Mouse (Mus musculus) bone marrow, adult 2 months (tissue): ENCODE measurements around the gene Fam83f. TPM values are rescaled to one million over a fixed set of nuclear protein-coding genes. Genes with fewer than 3 reads are reported as not detected.

Experiments
- H3K27ac ChIP-seq: fragments of 200-500 bp; 2 replicates; pipeline ENCODE4 v1.5.1; 2012; ENCODE audit warnings: low read depth, mild to moderate bottlenecking, control low read depth, inconsistent platforms, low read length; ENCODE audit not compliant: control insufficient read depth, poor library complexity, insufficient read depth
- H3K4me1 ChIP-seq: fragments of 200-500 bp; 2 replicates; pipeline ENCODE4 v1.6.1; 2011; ENCODE audit warnings: low read length; ENCODE audit not compliant: control insufficient read depth, insufficient read depth
- H3K4me3 ChIP-seq: fragments of 200-500 bp; replicated peaks from 2 replicates; pipeline ENCODE3; 2011; ENCODE audit warnings: mild to moderate bottlenecking, low read depth, low read length, control low read depth; ENCODE audit not compliant: control insufficient read depth
- CTCF ChIP-seq: fragments of 200-500 bp; IDR thresholded peaks from 2 replicates; pipeline ENCODE4 v1.5.1; 2011; ENCODE audit warnings: low read length, control low read depth; ENCODE audit not compliant: control insufficient read depth, insufficient read depth
- POLR2A ChIP-seq: fragments of 200-500 bp; IDR thresholded peaks from 2 replicates; pipeline ENCODE4 v1.6.1; 2011; ENCODE audit warnings: low read depth, mild to moderate bottlenecking, control low read depth, low read length, borderline replicate concordance; ENCODE audit not compliant: control insufficient read depth
- WGBS: fragments of 180-500 bp; shearing (Covaris S2); methylation state at CpG from one replicate; pipeline ENCODE4 v1.1.7; 2018; 5-methylcytosine and 5-hydroxymethylcytosine counted together
- polyA plus RNA-seq: library from polyadenylated mRNA; stranded (reverse); fragments of >200 nt; gene quantifications from 2 replicates; pipeline ENCODE4 v1.2.4, GENCODE M21; 2011; ENCODE audit warnings: low replicate concordance; ENCODE audit not compliant: missing spikeins, insufficient read depth, insufficient read length

The Fam83f gene
- polyA plus RNA-seq, 1 experiment = not detected

DNA sequence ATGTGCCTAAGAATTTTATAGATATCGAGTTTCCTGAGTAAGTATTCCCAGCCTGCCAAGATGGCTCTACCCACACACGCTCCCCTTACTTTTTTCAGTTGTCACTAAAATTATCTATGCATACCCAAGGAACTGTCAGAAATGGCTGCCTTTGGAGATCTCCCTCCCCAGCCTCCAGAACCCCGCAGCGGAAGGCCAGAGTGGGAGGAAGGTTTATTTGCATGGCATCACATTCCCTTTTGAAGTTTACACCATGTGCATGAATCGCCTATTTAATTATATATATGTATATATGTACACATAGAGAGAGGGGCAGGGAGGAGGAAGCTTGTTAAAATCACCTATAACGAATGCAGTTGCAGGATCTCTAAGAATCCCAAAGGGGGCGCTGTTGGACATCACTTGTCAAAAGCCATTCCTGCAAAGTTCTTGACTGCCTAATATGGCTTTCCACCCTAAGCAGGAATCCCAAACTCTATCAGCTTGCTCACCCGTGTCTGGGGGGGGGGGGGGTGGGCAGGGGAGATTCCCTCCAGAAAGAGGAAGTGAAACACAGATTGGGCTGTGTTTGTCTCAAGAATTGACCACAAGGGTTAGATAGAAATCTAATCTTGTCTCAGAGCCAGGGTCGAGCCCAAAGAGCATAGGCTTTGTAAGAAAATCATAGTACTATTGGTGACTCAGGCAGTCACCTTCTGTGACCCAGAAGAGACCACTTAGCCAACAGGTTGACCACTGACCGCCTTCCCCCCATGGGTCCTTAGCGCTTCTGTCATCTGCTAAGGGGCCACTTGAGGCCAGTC is 37.1 kb upstream of the Fam83f start:
- no peak overlapping the region for H3K4me3 ChIP-seq
- peaks cover 6% of the 10 kb centered on the region; the same call in 1 of the 2 replicates for H3K4me1 ChIP-seq
- TF ChIP-seq CTCF (peak; percentile 27; the same call in 1 of the 2 replicates), POLR2A (no peak)
- peak overlapping the region; percentile 82 for H3K27ac ChIP-seq
- WGBS = 29% methylated on average over 11 of the region's 11 CpGs

GRCm38 (mm10) chr15:80636757-80637372 is 34.8 kb upstream of the Fam83f start:
- 48% methylated on average over 13 of the region's 13 CpGs for WGBS
- TF ChIP-seq CTCF = no peak
- TF ChIP-seq POLR2A = no peak
- no peak overlapping the region for H3K4me3 ChIP-seq
- peaks cover 6% of the 10 kb centered on the region; the same call in 1 of the 2 replicates for H3K4me1 ChIP-seq
- no peak overlapping the region; the same call in 1 of the 2 replicates for H3K27ac ChIP-seq

GRCm38 (mm10) chr15:80639071-80639702 is 32.5 kb upstream of the Fam83f start:
- Histone ChIP-seq H3K4me1 (peaks cover 6% of the 10 kb centered on the region; the same call in 1 of the 2 replicates), H3K27ac (peak overlapping the region; percentile 81), H3K4me3 (no peak overlapping the region)
- TF ChIP-seq CTCF (no peak), POLR2A (no peak)
- WGBS = 18% methylated on average over 11 of the region's 11 CpGs

- 62% methylated on average over 3 of the region's 3 CpGs for WGBS
- H3K4me1 ChIP-seq = peaks cover 5% of the 10 kb centered on the region; the same call in 1 of the 2 replicates
- H3K4me3 ChIP-seq = no peak overlapping the region
Observed at GRCm38 (mm10) chr15:80639874-80640273, 31.8 kb upstream of the Fam83f start.

DNA sequence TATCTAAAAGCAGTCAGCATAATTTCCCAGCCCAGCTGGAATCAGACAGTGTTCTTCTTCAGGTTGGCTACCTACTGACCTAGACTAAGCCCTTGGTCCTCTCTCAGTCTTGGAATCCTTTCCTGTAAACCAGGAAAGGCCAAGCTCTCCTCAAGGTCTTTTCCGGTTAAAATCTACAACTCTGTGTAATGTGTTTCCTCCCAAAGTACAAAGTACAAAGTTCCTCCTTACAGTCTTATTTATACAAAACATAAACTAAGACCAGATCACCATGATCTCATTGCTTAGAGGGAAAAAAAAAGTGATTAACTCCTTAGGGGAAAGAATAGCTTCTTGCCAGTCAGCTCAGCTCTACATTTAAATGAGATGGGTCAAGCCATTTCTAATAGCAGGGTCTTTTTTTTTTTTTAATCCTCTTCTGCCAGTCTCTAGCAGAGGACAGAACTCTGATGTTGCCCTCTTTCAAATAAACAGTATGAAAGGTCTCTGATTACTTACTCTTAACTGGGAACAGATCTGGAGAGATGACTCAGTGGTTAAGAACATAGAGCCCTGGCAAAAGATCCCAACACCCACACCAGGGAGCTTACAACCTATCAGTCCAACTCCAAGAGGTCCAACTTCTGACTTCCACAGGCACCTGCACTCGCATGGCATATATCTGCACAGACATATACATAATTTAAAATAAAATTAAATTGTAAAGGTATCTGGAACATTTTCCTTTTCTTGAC is 29.8 kb upstream of the Fam83f start:
- WGBS = 89% methylated on average over 2 of the region's 2 CpGs
- TF ChIP-seq POLR2A (no peak), CTCF (no peak)
- Histone ChIP-seq H3K4me1 (peaks cover 3% of the 10 kb centered on the region; the same call in 1 of the 2 replicates), H3K4me3 (no peak overlapping the region), H3K27ac (no peak overlapping the region)

More at GRCm38 (mm10) chr15:80639874-80640273, 31.8 kb upstream of the Fam83f start:
- peak overlapping the region; percentile 32; the same call in 1 of the 2 replicates for H3K27ac ChIP-seq
- TF ChIP-seq POLR2A = no peak
- TF ChIP-seq CTCF = no peak

DNA sequence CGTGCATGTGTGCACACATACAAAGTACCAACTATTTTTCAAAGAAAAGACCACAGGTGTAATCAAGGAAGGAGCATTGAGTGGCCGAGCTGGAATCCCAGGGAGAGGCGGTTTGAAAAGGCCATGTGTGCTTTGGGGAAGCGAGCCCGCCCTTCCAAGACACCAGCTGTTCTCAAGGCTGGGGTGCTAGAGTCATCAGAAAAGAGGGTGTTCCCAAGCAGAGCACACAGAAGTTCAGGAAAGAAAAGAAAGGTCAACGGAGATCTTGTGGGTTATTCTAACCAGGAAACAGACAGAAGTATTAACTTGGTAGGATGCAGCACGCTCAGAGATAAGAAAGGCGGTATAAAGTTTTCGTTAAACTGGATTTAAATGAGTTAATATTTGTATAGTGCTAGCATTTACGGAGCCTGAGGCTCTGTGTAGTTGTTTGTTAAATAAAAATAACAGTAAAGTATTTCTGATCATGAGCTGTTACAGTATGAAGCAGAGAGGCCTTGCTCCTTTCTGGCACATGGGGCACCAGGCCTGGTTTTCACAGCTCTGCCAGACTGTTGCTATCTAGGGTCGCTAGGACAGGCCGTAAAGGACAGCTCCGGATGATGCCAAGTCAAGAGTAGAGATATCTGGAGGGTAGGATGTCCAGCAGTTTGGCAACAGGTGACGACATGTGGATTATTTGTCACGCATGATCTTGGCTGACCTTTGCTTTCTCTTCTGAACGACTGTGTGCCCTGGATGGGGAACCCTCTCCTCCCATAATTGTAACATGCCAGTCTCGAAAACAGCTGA is 26.4 kb upstream of the Fam83f start:
- no peak overlapping the region for H3K4me3 ChIP-seq
- TF ChIP-seq POLR2A = no peak
- TF ChIP-seq CTCF = no peak
- WGBS = 72% methylated on average over 17 of the region's 17 CpGs
- no peaks in the 10 kb centered on the region; the same call in 1 of the 2 replicates for H3K4me1 ChIP-seq
- H3K27ac ChIP-seq = no peak overlapping the region

DNA sequence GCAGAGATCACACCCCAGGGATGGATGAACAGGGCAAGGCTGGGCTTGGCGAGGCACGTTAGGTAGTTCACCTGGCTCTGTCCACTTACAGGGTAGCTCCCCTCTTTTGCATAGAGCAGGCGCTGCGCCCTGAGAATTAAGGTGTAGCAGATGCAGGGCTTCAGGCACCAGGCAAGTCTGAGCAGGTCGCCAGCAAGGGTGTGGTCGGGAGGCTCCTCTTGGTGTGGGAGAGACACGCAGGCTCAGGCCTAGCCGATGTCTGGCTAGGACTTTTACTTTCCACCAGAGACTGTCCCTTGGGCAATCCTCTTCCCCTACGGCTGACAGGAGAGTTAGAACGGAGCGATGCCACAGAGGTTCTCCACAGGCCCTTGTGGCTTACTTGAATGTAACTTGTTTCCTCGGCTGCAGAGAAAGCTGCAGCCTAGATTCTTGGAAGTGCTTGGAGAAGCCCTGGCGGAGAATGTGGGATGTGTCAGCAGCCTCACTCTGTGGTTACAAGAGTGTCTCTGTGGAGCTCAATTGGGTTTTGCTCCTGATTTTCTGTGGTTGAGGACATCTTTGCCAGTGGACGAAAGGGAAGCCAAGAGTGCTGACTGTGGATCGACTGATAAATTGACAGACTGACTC is 22.6 kb upstream of the Fam83f start:
- Histone ChIP-seq H3K27ac (no peak overlapping the region), H3K4me1 (no peaks in the 10 kb centered on the region; the same call in 1 of the 2 replicates), H3K4me3 (no peak overlapping the region)
- WGBS = 71% methylated on average over 15 of the region's 15 CpGs
- TF ChIP-seq CTCF (no peak), POLR2A (no peak)
